Mouse (Mus musculus) T-helper 2 cell (primary cell): Measurements from ENCODE around the gene Mthfsd.

Experiments used
- in situ Hi-C: fragments of 300-600 bp; cut with MboI, MseI; formaldehyde crosslinking; loops from one replicate; pipeline ENCODE4 v1.15.1; 2025; ENCODE audit warnings: high pct_unique_total_duplicates

Mthfsd gene

GRCm38 (mm10) chr8:121123113-121123512 lies 14.9 kb upstream of the Mthfsd start:
- in situ Hi-C loops = loop anchor here (10.0 kb wide), 1 partner anchor 1402 kb away; no protein-coding TSS in a partner anchor

GRCm38 (mm10) chr8:121122368-121122767 lies 14.2 kb upstream of the Mthfsd start:
- in situ Hi-C loops = loop anchor here (10.0 kb wide), 1 partner anchor 1402 kb away; no protein-coding TSS in a partner anchor

GRCm38 (mm10) chr8:121121704-121122103 lies 13.5 kb upstream of the Mthfsd start:
- in situ Hi-C loops = loop anchor here (10.0 kb wide), 1 partner anchor 1403 kb away; no protein-coding TSS in a partner anchor

- in situ Hi-C loops = loop anchor here (10.0 kb wide), 1 partner anchor 1404 kb away; no protein-coding TSS in a partner anchor
Observed at GRCm38 (mm10) chr8:121120456-121121419, 12.5 kb upstream of the Mthfsd start.

- in situ Hi-C loops = loop anchor here (10.0 kb wide), 1 partner anchor 1405 kb away; no protein-coding TSS in a partner anchor
Observed at GRCm38 (mm10) chr8:121119635-121120455, 11.7 kb upstream of the Mthfsd start.

GRCm38 (mm10) chr8:121118634-121119420 lies 10.6 kb upstream of the Mthfsd start:
- in situ Hi-C loops = no loop called here

GRCm38 (mm10) chr8:121117906-121118305 lies 9.7 kb upstream of the Mthfsd start:
- in situ Hi-C loops = no loop called here

- in situ Hi-C loops = no loop called here
Observed at GRCm38 (mm10) chr8:121117186-121117651, 9.0 kb upstream of the Mthfsd start.

- in situ Hi-C loops = no loop called here
Observed at GRCm38 (mm10) chr8:121116591-121117185, 8.5 kb upstream of the Mthfsd start.

GRCm38 (mm10) chr8:121115948-121116347 lies 7.8 kb upstream of the Mthfsd start, which contains the start of gene Foxc2:
Foxc2 (plus strand) TSS chr8:121116171.
- in situ Hi-C loops = no loop called here

GRCm38 (mm10) chr8:121115136-121115535 lies 6.9 kb upstream of the Mthfsd start:
- in situ Hi-C loops = no loop called here

- in situ Hi-C loops = loop anchor here (5.0 kb wide), 2 partner anchors 99 to 399 kb away; no protein-coding TSS in a partner anchor
Observed at GRCm38 (mm10) chr8:121113261-121113660, 5.1 kb upstream of the Mthfsd start.

- in situ Hi-C loops = loop anchor here (5.0 kb wide), 2 partner anchors 101 to 401 kb away; no protein-coding TSS in a partner anchor
Observed at GRCm38 (mm10) chr8:121111145-121111907, 3.1 kb upstream of the Mthfsd start.

- in situ Hi-C loops = no loop called here
Observed at GRCm38 (mm10) chr8:121108657-121109056, 465 bp upstream of the Mthfsd start.

GRCm38 (mm10) chr8:121104049-121104818 lies 4.0 kb downstream of the Mthfsd start:
- in situ Hi-C loops = no loop called here

- in situ Hi-C loops = loop anchor here (5.0 to 25.0 kb wide), 3 partner anchors 126 to 406 kb away; no protein-coding TSS in a partner anchor
Observed at GRCm38 (mm10) chr8:121093496-121093895, 14.7 kb downstream of the Mthfsd start.

GRCm38 (mm10) chr8:121092627-121093026 lies 15.6 kb downstream of the Mthfsd start:
- in situ Hi-C loops = loop anchor here (5.0 to 25.0 kb wide), 3 partner anchors 125 to 405 kb away; no protein-coding TSS in a partner anchor

GRCm38 (mm10) chr8:121092141-121092540 lies 16.1 kb downstream of the Mthfsd start:
- in situ Hi-C loops = loop anchor here (5.0 to 25.0 kb wide), 3 partner anchors 125 to 405 kb away; no protein-coding TSS in a partner anchor
